Mouse (Mus musculus) heart, embryonic 10.5 days (tissue): ENCODE measurements around the gene Ccdc63. TPM values are rescaled to one million over a fixed set of nuclear protein-coding genes. Genes with fewer than 3 reads are reported as not detected.
"Not testable (repeated sequence)": the region's sequence is repeated elsewhere in the genome, so short reads cannot be mapped to it uniquely, and the experiment has no call there.

Experiments
- DNase-seq: peaks from one replicate; pipeline ENCODE4 v3.0.0-alpha.2; 2017; ENCODE audit warnings: low spot score
- H3K27ac ChIP-seq: fragments of 300-500 bp; sonication (generic); 2 replicates; pipeline ENCODE4 v1.5.1; 2016; ENCODE audit warnings: mild to moderate bottlenecking
- H3K27me3 ChIP-seq: fragments of 300-500 bp; sonication (generic); 2 replicates; pipeline ENCODE4 v1.6.1; 2016; ENCODE audit warnings: mild to moderate bottlenecking; ENCODE audit not compliant: poor library complexity, insufficient read depth, severe bottlenecking
- H3K36me3 ChIP-seq: fragments of 300-500 bp; sonication (generic); 2 replicates; pipeline ENCODE4 v1.6.1; 2016; ENCODE audit warnings: mild to moderate bottlenecking, moderate library complexity
- H3K4me1 ChIP-seq: fragments of 300-500 bp; sonication (generic); 2 replicates; pipeline ENCODE4 v1.6.1; 2016; ENCODE audit warnings: mild to moderate bottlenecking
- H3K4me3 ChIP-seq: fragments of 300-500 bp; sonication (generic); 2 replicates; pipeline ENCODE4 v1.5.1; 2016; ENCODE audit warnings: mild to moderate bottlenecking, moderate library complexity
- H3K9me3 ChIP-seq: fragments of 300-500 bp; sonication (generic); 2 replicates; pipeline ENCODE4 v1.6.1; 2016; ENCODE audit warnings: mild to moderate bottlenecking, moderate library complexity
- WGBS: fragments of 180-500 bp; shearing (Covaris S2); methylation state at CpG from one replicate; pipeline ENCODE4 v1.1.7; 2016; 5-methylcytosine and 5-hydroxymethylcytosine counted together
- polyA plus RNA-seq: library from polyadenylated mRNA; unstranded; fragments of >200 nt; fragmentation: Nextera tagmentation; extraction: Ambion mirVana; gene quantifications from 2 replicates; pipeline ENCODE4 v1.2.1, GENCODE M21; 2016

Gene Ccdc63
- polyA plus RNA-seq, 1 experiment from 2014 or later, result 0.39 TPM

- WGBS, result 49% methylated on average over 15 of the region's 15 CpGs
- H3K9me3 ChIP-seq, result no peaks in the 10 kb centered on the region
- DNase-seq, result no peak
- H3K27me3 ChIP-seq, result no peaks in the 10 kb centered on the region
- 0 out of 2 replicates have a peak overlapping the region, but pooled peaks have one; percentile 31 for H3K4me3 ChIP-seq
- H3K4me1 ChIP-seq, result peaks cover 12% of the 10 kb centered on the region
- H3K36me3 ChIP-seq, result no peaks in the 10 kb centered on the region
- H3K27ac ChIP-seq, result peak overlapping the region; percentile 72
These were observed 4.9 kb upstream of the Ccdc63 start for GRCm38 (mm10) chr5:122145381-122146055.

- no peaks in the 10 kb centered on the region for H3K9me3 ChIP-seq
- no peak overlapping the region for H3K4me3 ChIP-seq
- no peak for DNase-seq
- peaks cover 12% of the 10 kb centered on the region for H3K4me1 ChIP-seq
- no peaks in the 10 kb centered on the region for H3K36me3 ChIP-seq
- 69% methylated on average over 4 of the region's 4 CpGs for WGBS
- no peaks in the 10 kb centered on the region for H3K27me3 ChIP-seq
- peak overlapping the region; percentile 72; the same call in 1 of the 2 replicates for H3K27ac ChIP-seq
These were observed 4.2 kb upstream of the Ccdc63 start for GRCm38 (mm10) chr5:122144825-122145224.

- Histone ChIP-seq H3K9me3 (no peaks in the 10 kb centered on the region), H3K27ac (peak overlapping the region; percentile 52), H3K4me1 (peaks cover 12% of the 10 kb centered on the region), H3K27me3 (no peaks in the 10 kb centered on the region), H3K4me3 (no peak overlapping the region), H3K36me3 (no peaks in the 10 kb centered on the region)
- 63% methylated on average over 15 of the region's 15 CpGs for WGBS
- DNase-seq, result no peak
These were observed 2.9 kb upstream of the Ccdc63 start for GRCm38 (mm10) chr5:122143543-122143942.

GRCm38 (mm10) chr5:122142230-122142992 lies 1.8 kb upstream of the Ccdc63 start:
- no peak overlapping the region for H3K4me3 ChIP-seq
- DNase-seq, result no peak
- peaks cover 14% of the 10 kb centered on the region for H3K4me1 ChIP-seq
- H3K27me3 ChIP-seq, result no peaks in the 10 kb centered on the region
- no peak overlapping the region; the same call in 1 of the 2 replicates for H3K27ac ChIP-seq
- H3K36me3 ChIP-seq, result no peaks in the 10 kb centered on the region
- H3K9me3 ChIP-seq, result no peaks in the 10 kb centered on the region
- WGBS, result 49% methylated on average over 8 of the region's 8 CpGs

- WGBS, result 74% methylated on average over 2 of the region's 2 CpGs
- not testable (repeated sequence) for H3K27ac ChIP-seq, H3K36me3 ChIP-seq, H3K4me3 ChIP-seq, H3K9me3 ChIP-seq, H3K27me3 ChIP-seq, DNase-seq
- H3K4me1 ChIP-seq, result peaks cover 31% of the 10 kb centered on the region
These were observed 852 bp downstream of the Ccdc63 start for GRCm38 (mm10) chr5:122139771-122140170.

GRCm38 (mm10) chr5:122138856-122139255 lies 1.8 kb downstream of the Ccdc63 start:
- H3K4me1 ChIP-seq, result peaks cover 30% of the 10 kb centered on the region
- H3K9me3 ChIP-seq, result no peaks in the 10 kb centered on the region
- H3K27me3 ChIP-seq, result no peaks in the 10 kb centered on the region
- H3K4me3 ChIP-seq, result no peak overlapping the region
- DNase-seq, result no peak
- H3K36me3 ChIP-seq, result no peaks in the 10 kb centered on the region
- WGBS, result 80% methylated on average over 15 of the region's 15 CpGs
- no peak overlapping the region for H3K27ac ChIP-seq

- Histone ChIP-seq H3K27me3 (peaks cover 11% of the 10 kb centered on the region; the same call in 1 of the 2 replicates), H3K27ac (peak overlapping the region; percentile 77), H3K4me1 (peaks cover 37% of the 10 kb centered on the region), H3K4me3 (no peak overlapping the region), H3K36me3 (no peaks in the 10 kb centered on the region), H3K9me3 (no peaks in the 10 kb centered on the region)
- DNase-seq, result no peak
- WGBS, result 36% methylated on average over 14 of the region's 14 CpGs
These were observed 3.9 kb downstream of the Ccdc63 start for GRCm38 (mm10) chr5:122136508-122137408.

- Histone ChIP-seq H3K4me3 (no peak overlapping the region), H3K4me1 (peaks cover 47% of the 10 kb centered on the region), H3K36me3 (no peaks in the 10 kb centered on the region), H3K27me3 (peaks cover 11% of the 10 kb centered on the region; the same call in 1 of the 2 replicates), H3K9me3 (no peaks in the 10 kb centered on the region), H3K27ac (peak overlapping the region; percentile 77; the same call in 1 of the 2 replicates)
- WGBS, result 74% methylated on average over 3 of the region's 3 CpGs
- DNase-seq, result no peak
These were observed 5.2 kb downstream of the Ccdc63 start for GRCm38 (mm10) chr5:122135290-122135882.

- WGBS, result 86% methylated on average over 14 of the region's 14 CpGs
- H3K36me3 ChIP-seq, result no peaks in the 10 kb centered on the region
These were observed 6.0 kb downstream of the Ccdc63 start for GRCm38 (mm10) chr5:122134395-122135289.

GRCm38 (mm10) chr5:122133050-122133389 lies 7.6 kb downstream of the Ccdc63 start:
- 65% methylated on average over 9 of the region's 9 CpGs for WGBS
- DNase-seq, result no peak
- Histone ChIP-seq H3K27ac (no peak overlapping the region), H3K36me3 (no peaks in the 10 kb centered on the region), H3K4me3 (no peak overlapping the region), H3K27me3 (peaks cover 16% of the 10 kb centered on the region; the same call in 1 of the 2 replicates), H3K9me3 (no peaks in the 10 kb centered on the region), H3K4me1 (peaks cover 52% of the 10 kb centered on the region)

More at GRCm38 (mm10) chr5:122134395-122135289, 6.0 kb downstream of the Ccdc63 start:
- Histone ChIP-seq H3K9me3 (no peaks in the 10 kb centered on the region), H3K27ac (no peak overlapping the region), H3K4me1 (peaks cover 47% of the 10 kb centered on the region), H3K4me3 (no peak overlapping the region), H3K27me3 (peaks cover 13% of the 10 kb centered on the region; the same call in 1 of the 2 replicates)
- DNase-seq, result no peak

- Histone ChIP-seq H3K27ac (no peak overlapping the region), H3K4me3 (peak overlapping the region; percentile 63), H3K9me3 (no peaks in the 10 kb centered on the region), H3K4me1 (peaks cover 50% of the 10 kb centered on the region), H3K36me3 (no peaks in the 10 kb centered on the region), H3K27me3 (peaks cover 16% of the 10 kb centered on the region; the same call in 1 of the 2 replicates)
- WGBS, result 19% methylated on average over 26 of the region's 26 CpGs
- DNase-seq, result no peak
These were observed 8.2 kb downstream of the Ccdc63 start for GRCm38 (mm10) chr5:122132167-122133049.
